Mouse (Mus musculus): Measurements from ENCODE around the gene Arsj.

DNA sequence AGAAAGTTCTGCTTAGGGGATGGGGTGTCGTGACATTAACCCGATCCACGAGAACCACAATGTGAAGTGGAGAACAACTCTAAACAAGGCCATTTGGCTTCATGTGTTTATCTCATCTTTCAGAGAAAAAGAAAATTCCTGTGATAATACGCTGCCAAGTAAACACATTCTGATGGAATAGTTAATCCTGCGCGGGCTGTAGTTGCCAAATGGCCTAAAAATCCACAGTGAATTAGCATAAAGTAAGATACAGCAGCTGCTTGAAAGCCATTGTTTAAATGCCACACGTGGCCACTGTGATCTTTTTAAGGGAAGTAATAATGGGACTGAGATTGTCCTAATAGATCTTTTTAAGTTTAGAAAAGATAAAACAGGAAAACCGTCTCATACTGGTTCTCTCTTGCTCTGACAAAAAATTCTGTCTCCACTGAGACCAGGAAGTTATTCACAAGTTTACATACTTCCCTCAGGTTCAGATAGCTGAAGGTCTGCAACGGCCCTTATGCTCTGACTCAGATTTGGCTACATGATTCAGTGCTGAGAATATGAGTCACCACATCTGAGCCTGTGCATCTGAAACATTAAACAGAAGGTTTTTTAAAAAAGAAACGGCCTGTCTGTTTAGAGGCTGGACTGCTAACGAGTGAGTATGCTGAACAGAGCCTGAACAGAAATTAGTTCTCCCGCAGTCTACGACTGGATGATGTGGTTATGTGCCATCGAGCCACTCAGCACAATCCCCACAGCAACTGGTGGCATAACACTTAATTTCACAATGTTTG, 21.4 kb downstream of the Arsj start:
- no peak for TF ChIP-seq CTCF (IDR thresholded peaks at IDR 0.05)
- TF ChIP-seq EP300 (IDR thresholded peaks at IDR 0.05) = peak; percentile 29; the same call in 1 of the 2 replicates

Measured in lung, postnatal 0 days (tissue).